Comparison of ENCODE assay signal across 7 mouse cellular contexts in the genomic region with DNA sequence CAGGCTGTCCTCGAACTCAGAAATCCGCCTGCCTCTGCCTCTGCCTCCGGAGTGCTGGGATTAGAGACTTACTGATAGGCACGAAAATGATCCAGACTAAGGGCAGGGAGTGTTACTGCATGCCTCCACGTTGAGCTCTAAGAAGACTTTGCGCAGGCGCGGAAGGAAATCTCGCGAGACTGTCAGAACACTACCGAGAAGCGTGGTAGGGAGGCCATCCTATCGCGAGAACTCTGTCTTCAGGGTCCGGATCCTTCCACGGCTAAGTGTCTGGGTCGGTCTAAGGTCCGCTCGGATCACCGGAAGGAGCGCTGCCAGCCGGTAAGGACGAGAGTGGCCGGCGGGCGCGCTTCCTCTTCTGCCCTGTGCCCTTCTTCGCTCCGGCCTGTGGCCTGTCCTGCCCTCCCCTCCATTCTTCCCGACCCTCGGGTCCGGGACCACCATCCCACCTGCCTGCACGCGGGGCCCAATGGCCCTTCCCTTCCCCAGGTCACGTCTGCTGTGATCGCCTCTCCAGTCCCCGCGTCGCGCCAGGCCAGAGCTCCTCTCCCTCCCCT. TPM values are rescaled to one million over a fixed set of nuclear protein-coding genes. Genes with fewer than 3 reads are reported as not detected.
DNase-seq lines count a peak whose midpoint lies in the region; ATAC-seq and TF ChIP-seq lines count a peak whose summit lies in the region.

A gene (plus strand): TSS at position 176 of the 557 bp plus-strand sequence.

- peak; percentile 91 for TF ChIP-seq POLR2A in small intestine, adult 2 months (IDR thresholded peaks at IDR 0.05; ENCODE audit: low read depth, low read length)

- no peaks in the 10 kb centered on the region for H3K27me3 ChIP-seq in embryonic facial prominence, embryonic 10.5 days (replicated peaks; ENCODE audit: low read depth, poor library complexity, severe bottlenecking)
- H3K27me3 ChIP-seq in intestine, postnatal 0 days (replicated peaks; ENCODE audit: control insufficient read depth, insufficient read depth, low read length), result no peaks in the 10 kb centered on the region
- H3K27me3 ChIP-seq in midbrain, embryonic 12.5 days, result no peaks in the 10 kb centered on the region
- H3K27me3 ChIP-seq in small intestine, adult 2 months (ENCODE audit: control insufficient read depth, insufficient read depth, low read length), result no peaks in the 10 kb centered on the region

- peak within 1 kb of the TSS; percentile 97 for H3K9ac ChIP-seq in intestine, postnatal 0 days (ENCODE audit: low read depth, low read length)
- H3K9ac ChIP-seq in midbrain, embryonic 12.5 days (replicated peaks), result peak within 1 kb of the TSS; percentile 90

- peaks cover 26% of the 10 kb centered on the region for H3K4me1 ChIP-seq in embryonic facial prominence, embryonic 10.5 days
- no peaks in the 10 kb centered on the region for H3K4me1 ChIP-seq in intestine, postnatal 0 days (replicated peaks; ENCODE audit: control insufficient read depth, insufficient read depth, low read length)
- peaks cover 22% of the 10 kb centered on the region for H3K4me1 ChIP-seq in midbrain, embryonic 12.5 days
- peaks cover 15% of the 10 kb centered on the region; the same call in 1 of the 2 replicates for H3K4me1 ChIP-seq in small intestine, adult 2 months (ENCODE audit: control insufficient read depth, insufficient read depth, insufficient read length, low read length)

- under 1% methylated on average over 40 of the region's 40 CpGs for WGBS in embryonic facial prominence, embryonic 10.5 days
- under 1% methylated on average over 40 of the region's 40 CpGs for WGBS in intestine, postnatal 0 days
- WGBS in midbrain, embryonic 12.5 days, result 0% methylated on average over 38 of the region's 40 CpGs
- under 1% methylated on average over 40 of the region's 40 CpGs for WGBS in small intestine, adult 2 months

- no peak; the same call in 1 of the 2 replicates for TF ChIP-seq CTCF in intestine, postnatal 0 days (IDR thresholded peaks at IDR 0.05; ENCODE audit: low read depth)
- TF ChIP-seq CTCF in small intestine, adult 2 months (IDR thresholded peaks at IDR 0.05; ENCODE audit: extremely low read depth, insufficient read length, insufficient replicate concordance, low read depth, low read length), result no peak

- peak within 1 kb of the TSS; percentile 77 for H3K4me2 ChIP-seq in intestine, postnatal 0 days (replicated peaks; ENCODE audit: low read depth)
- H3K4me2 ChIP-seq in midbrain, embryonic 12.5 days (replicated peaks), result peak within 1 kb of the TSS; percentile 80

- ATAC-seq in intestine, postnatal 0 days, result peak; percentile 91
- peak; percentile 97 for ATAC-seq in midbrain, embryonic 12.5 days (ENCODE audit: low FRiP score, low read depth)

- intact Hi-C loops in left cerebral cortex, postnatal 4 days (cut with DNase I), result no loop called here

- H3K4me3 ChIP-seq in embryonic facial prominence, embryonic 10.5 days, result peak within 1 kb of the TSS; percentile 92
- peak within 1 kb of the TSS; percentile 88 for H3K4me3 ChIP-seq in intestine, postnatal 0 days (ENCODE audit: low read depth, low read length)
- H3K4me3 ChIP-seq in midbrain, embryonic 12.5 days, result peak within 1 kb of the TSS; percentile 66
- H3K4me3 ChIP-seq in small intestine, adult 2 months (ENCODE audit: low read depth, low read length), result peak within 1 kb of the TSS; percentile 94

- peak within 1 kb of the TSS; percentile 92 for H3K27ac ChIP-seq in embryonic facial prominence, embryonic 10.5 days (replicated peaks)
- H3K27ac ChIP-seq in intestine, postnatal 0 days (ENCODE audit: low read depth, low read length), result peak within 1 kb of the TSS; percentile 99
- H3K27ac ChIP-seq in midbrain, embryonic 12.5 days (replicated peaks), result peak within 1 kb of the TSS; percentile 75
- peak within 1 kb of the TSS; percentile 97 for H3K27ac ChIP-seq in small intestine, adult 2 months (ENCODE audit: insufficient read depth, low read depth, low read length)

- H3K9me3 ChIP-seq in embryonic facial prominence, embryonic 10.5 days, result no peaks in the 10 kb centered on the region
- no peaks in the 10 kb centered on the region for H3K9me3 ChIP-seq in intestine, postnatal 0 days (ENCODE audit: control insufficient read depth)
- no peaks in the 10 kb centered on the region for H3K9me3 ChIP-seq in midbrain, embryonic 12.5 days

- no peaks in the 10 kb centered on the region for H3K36me3 ChIP-seq in embryonic facial prominence, embryonic 10.5 days (replicated peaks)
- H3K36me3 ChIP-seq in intestine, postnatal 0 days (ENCODE audit: control insufficient read depth, insufficient read depth), result no peaks in the 10 kb centered on the region; the same call in 1 of the 2 replicates
- no peaks in the 10 kb centered on the region for H3K36me3 ChIP-seq in midbrain, embryonic 12.5 days
- H3K36me3 ChIP-seq in small intestine, adult 2 months (ENCODE audit: control insufficient read depth, insufficient read depth, low read length), result no peaks in the 10 kb centered on the region

- DNase-seq in adrenal gland, postnatal 10 days, result peak; percentile 98
- peak; percentile 97 for DNase-seq in embryonic facial prominence, embryonic 10.5 days (ENCODE audit: low spot score)
- DNase-seq in gonadal fat pad, adult 2 months (ENCODE audit: low read depth), result peak; percentile 89
- peak; percentile 98 for DNase-seq in left cerebral cortex, postnatal 4 days

RNA-seq across cellular contexts. Expression of the gene that starts here (rescaled TPM):
- 100 to 1,000 TPM; 154 to 170 TPM for total RNA-seq in adrenal gland, postnatal 10 days (2021)
- 67.0 and 70.7 TPM in 2 replicates for polyA plus RNA-seq in embryonic facial prominence, embryonic 10.5 days (2016; fragmentation: Nextera tagmentation; extraction: Ambion mirVana)
- polyA plus RNA-seq in gonadal fat pad, adult 2 months (2012; rRNA removed), result 69.4 and 79.7 TPM in 2 replicates
- polyA plus RNA-seq in intestine, postnatal 0 days (2015; fragmentation: Nextera tagmentation; extraction: Ambion mirVana), result 239 and 254 TPM in 2 replicates
- 10 to 100 TPM; 99.3 to 99.7 TPM for total RNA-seq in left cerebral cortex, postnatal 4 days (2021)
- polyA plus RNA-seq in midbrain, embryonic 12.5 days (2016; fragmentation: Nextera tagmentation; extraction: Ambion mirVana), result 91.4 and 92.7 TPM in 2 replicates
- 22.8 and 52.9 TPM in 2 replicates for polyA plus RNA-seq in small intestine, adult 2 months (2012; rRNA removed)

Comparison
In these comparisons a context has a peak if more than half of its experiments do, and no peak if none do; other contexts are left out.
1. Peak in every context shown above with its lines: DNase-seq, ATAC-seq, H3K4me3 ChIP-seq and H3K27ac ChIP-seq.